Mouse (Mus musculus) myocyte (in vitro differentiated cells): ENCODE data around the gene Slc24a4.

Source experiments
- CEBPB ChIP-seq: IDR thresholded peaks from 2 replicates; pipeline ENCODE4 v1.6.1; 2011; ENCODE audit warnings: mild to moderate bottlenecking, moderate library complexity; ENCODE audit not compliant: poor library complexity, insufficient read depth, severe bottlenecking
- E2F4 ChIP-seq: IDR thresholded peaks from one replicate; pipeline ENCODE4 v1.6.1; 2011; ENCODE audit warnings: mild to moderate bottlenecking, control low read depth, moderate library complexity; ENCODE audit not compliant: insufficient read depth
- MAX ChIP-seq: IDR thresholded peaks from one replicate; pipeline ENCODE4 v1.6.1; 2011; ENCODE audit warnings: low read depth, mild to moderate bottlenecking, control low read depth
- MYOD1 ChIP-seq, 3 experiments: IDR thresholded peaks; one replicate each; pipeline ENCODE4 v1.6.1; 2011; ENCODE audit warnings: control low read depth in 2 of 3, low read depth in 2 of 3, mild to moderate bottlenecking in 2 of 3, moderate library complexity in 1 of 3; ENCODE audit not compliant: insufficient read length in 2 of 3, control insufficient read depth in 1 of 3
- MYOG ChIP-seq, 3 experiments: IDR thresholded peaks; one replicate each; pipeline ENCODE4 v1.6.1; 2011; ENCODE audit warnings: control low read depth in 2 of 3, low read depth in 2 of 3, mild to moderate bottlenecking in 2 of 3; ENCODE audit not compliant: insufficient read length in 2 of 3, control insufficient read depth in 1 of 3, insufficient read depth in 1 of 3
- POLR2A ChIP-seq: IDR thresholded peaks from one replicate; pipeline ENCODE4 v1.6.1; 2011; ENCODE audit warnings: low read depth, mild to moderate bottlenecking, control low read depth, moderate library complexity; ENCODE audit not compliant: insufficient read length
- POLR2AphosphoS2 ChIP-seq: IDR thresholded peaks from one replicate; pipeline ENCODE4 v1.6.1; 2011; ENCODE audit warnings: low read depth, control low read depth; ENCODE audit not compliant: insufficient read length
- REST ChIP-seq: IDR thresholded peaks from one replicate; pipeline ENCODE4 v1.6.1; 2011; ENCODE audit warnings: mild to moderate bottlenecking, control low read depth, moderate library complexity; ENCODE audit not compliant: insufficient read depth, insufficient read length
- TCF12 ChIP-seq: IDR thresholded peaks from one replicate; pipeline ENCODE4 v1.6.1; 2011; ENCODE audit warnings: mild to moderate bottlenecking, control low read depth; ENCODE audit not compliant: poor library complexity, insufficient read depth, severe bottlenecking
- TCF3 ChIP-seq: IDR thresholded peaks from one replicate; pipeline ENCODE4 v1.6.1; 2011; ENCODE audit warnings: low read depth, control low read depth; ENCODE audit not compliant: insufficient read length
- USF1 ChIP-seq: IDR thresholded peaks from one replicate; pipeline ENCODE4 v1.6.1; 2011; ENCODE audit warnings: low read depth, mild to moderate bottlenecking, control low read depth, moderate library complexity

- no peak for TF ChIP-seq POLR2A
- TF ChIP-seq TCF12 = no peak
- no peak for TF ChIP-seq USF1
- no peak for TF ChIP-seq POLR2AphosphoS2
- TF ChIP-seq REST = no peak
- no peak for TF ChIP-seq MYOG (IDR thresholded peaks at IDR 0.05; ENCODE audit: control insufficient read depth in 1 of 3, insufficient read depth in 1 of 3, insufficient read length in 2 of 3, low read depth in 2 of 3)
- no peak for TF ChIP-seq MAX
- TF ChIP-seq TCF3 = no peak
- no peak for TF ChIP-seq E2F4
- no peak for TF ChIP-seq MYOD1 (IDR thresholded peaks at IDR 0.05; ENCODE audit: control insufficient read depth in 1 of 3, insufficient read length in 2 of 3, low read depth in 2 of 3)
- no peak for TF ChIP-seq CEBPB
Measured at GRCm38 (mm10) chr12:102201516-102201915, 73.0 kb downstream of the Slc24a4 start.
